Comparison of ENCODE assay signal across 21 mouse cellular contexts in genomic region chr16:5997651-5998050, GRCm38 (mm10).
DNase-seq lines count a peak whose midpoint lies in the region; ATAC-seq and TF ChIP-seq lines count a peak whose summit lies in the region.
"Had no signal": no experiment of that assay in that cellular context is flagged by ENCODE, and none has a peak within 500 bp of the region (broad histone marks: within the 10 kb centered on the region; RNA-seq: fewer than 3 reads in every experiment).

No protein-coding gene starts in this region.

- H3K4me1 ChIP-seq in kidney, adult 2 months (ENCODE audit: control insufficient read depth, insufficient read depth, low read length), result peaks cover 27% of the 10 kb centered on the region
- peaks cover 9% of the 10 kb centered on the region; the same call in 1 of the 2 replicates for H3K4me1 ChIP-seq in kidney, embryonic 16.5 days (ENCODE audit: insufficient read depth, low read length)
- no peaks in the 10 kb centered on the region; the same call in 1 of the 2 replicates for H3K4me1 ChIP-seq in kidney, postnatal 0 days (replicated peaks; ENCODE audit: insufficient read depth, low read length)
- H3K4me1 ChIP-seq in hindbrain, embryonic 13.5 days (replicated peaks), result peaks cover 23% of the 10 kb centered on the region

- 46% methylated on average over 4 of the region's 4 CpGs for WGBS in kidney, adult 2 months
- 66% methylated on average over 4 of the region's 4 CpGs for WGBS in kidney, embryonic 16.5 days
- 58% methylated on average over 4 of the region's 4 CpGs for WGBS in kidney, postnatal 0 days
- WGBS in hindbrain, embryonic 13.5 days, result 77% methylated on average over 4 of the region's 4 CpGs

- no peak overlapping the region for H3K4me2 ChIP-seq in kidney, embryonic 16.5 days (replicated peaks; ENCODE audit: low read depth, low read length)
- H3K4me2 ChIP-seq in kidney, postnatal 0 days (ENCODE audit: low read length), result no peak overlapping the region
- H3K4me2 ChIP-seq in hindbrain, embryonic 13.5 days, result no peak overlapping the region
- H3K4me2 ChIP-seq: forebrain, embryonic 13.5 days; heart, embryonic 11.5 days; heart, embryonic 15.5 days had no signal

- no peak overlapping the region; the same call in 1 of the 2 replicates for H3K27ac ChIP-seq in kidney, adult 2 months (ENCODE audit: insufficient read depth, low read depth, low read length)
- no peak overlapping the region for H3K27ac ChIP-seq in kidney, embryonic 16.5 days (ENCODE audit: low read length)
- no peak overlapping the region for H3K27ac ChIP-seq in kidney, postnatal 0 days
- no peak overlapping the region for H3K27ac ChIP-seq in hindbrain, embryonic 13.5 days
- H3K27ac ChIP-seq: embryonic facial prominence, embryonic 10.5 days; forebrain, embryonic 13.5 days; heart, adult 2 months; heart, embryonic 15.5 days; hindbrain, embryonic 10.5 days had no signal

- no peak for TF ChIP-seq POLR2A in kidney, adult 2 months (IDR thresholded peaks at IDR 0.05; ENCODE audit: low read depth, low read length)

- H3K9me3 ChIP-seq in kidney, embryonic 16.5 days (ENCODE audit: low read length), result no peaks in the 10 kb centered on the region
- no peaks in the 10 kb centered on the region for H3K9me3 ChIP-seq in kidney, postnatal 0 days (replicated peaks; ENCODE audit: low read length)
- H3K9me3 ChIP-seq in hindbrain, embryonic 13.5 days, result no peaks in the 10 kb centered on the region
- H3K9me3 ChIP-seq: embryonic facial prominence, embryonic 10.5 days; forebrain, embryonic 13.5 days; heart, embryonic 15.5 days; hindbrain, embryonic 10.5 days had no signal

- ATAC-seq in kidney, embryonic 16.5 days (ENCODE audit: low FRiP score, low TSS enrichment), result no peak
- ATAC-seq in kidney, postnatal 0 days (replicated peaks; ENCODE audit: low FRiP score, low read depth), result 0 out of 2 replicates have a peak, but pooled peaks have one; percentile 46
- ATAC-seq in hindbrain, embryonic 13.5 days (ENCODE audit: low FRiP score), result no peak
- ATAC-seq: activated CD4-positive, CD25-positive, alpha-beta regulatory T cell, adult 4 months; forebrain, embryonic 13.5 days; hindbrain, embryonic 16.5 days had no signal

- H3K36me3 ChIP-seq in kidney, adult 2 months (ENCODE audit: control insufficient read depth, insufficient read depth, low read length), result no peaks in the 10 kb centered on the region
- no peaks in the 10 kb centered on the region for H3K36me3 ChIP-seq in kidney, embryonic 16.5 days (ENCODE audit: insufficient read depth, low read length)
- no peaks in the 10 kb centered on the region for H3K36me3 ChIP-seq in kidney, postnatal 0 days (ENCODE audit: insufficient read depth, low read length)
- H3K36me3 ChIP-seq in hindbrain, embryonic 13.5 days, result no peaks in the 10 kb centered on the region
- H3K36me3 ChIP-seq: embryonic facial prominence, embryonic 10.5 days; heart, embryonic 15.5 days; hindbrain, embryonic 10.5 days had no signal

- peak; percentile 41 for DNase-seq in cerebellum, adult 9-10 months
- DNase-seq in cerebellum, adult 8-10 months, result no peak
- peak; percentile 88 for DNase-seq in kidney, adult 2 months
- DNase-seq in kidney, postnatal 0 days (ENCODE audit: low spot score), result peak; percentile 1
- DNase-seq in kidney, postnatal 36 days, result peak; percentile 60 to 82
- no peak for DNase-seq in ovary, postnatal 14 days (ENCODE audit: low spot score)
- DNase-seq: adrenal gland, postnatal 14 days; forebrain, postnatal 0 days; gastrocnemius, postnatal 14 days; heart, adult 2 months; heart, postnatal 14 days had no signal

- H3K9ac ChIP-seq in kidney, embryonic 16.5 days (replicated peaks; ENCODE audit: low read length), result no peak overlapping the region
- H3K9ac ChIP-seq in kidney, postnatal 0 days (ENCODE audit: low read depth, low read length), result no peak overlapping the region
- H3K9ac ChIP-seq in hindbrain, embryonic 13.5 days, result no peak overlapping the region
- H3K9ac ChIP-seq: forebrain, embryonic 13.5 days; forebrain, postnatal 0 days; heart, embryonic 15.5 days had no signal

- H3K4me3 ChIP-seq in kidney, adult 2 months (ENCODE audit: insufficient read depth, low read depth, low read length), result no peak overlapping the region
- no peak overlapping the region for H3K4me3 ChIP-seq in kidney, embryonic 16.5 days (ENCODE audit: low read length)
- H3K4me3 ChIP-seq in kidney, postnatal 0 days (replicated peaks; ENCODE audit: low read depth, low read length), result no peak overlapping the region
- no peak overlapping the region for H3K4me3 ChIP-seq in hindbrain, embryonic 13.5 days
- H3K4me3 ChIP-seq: embryonic facial prominence, embryonic 10.5 days; forebrain, embryonic 13.5 days; heart, adult 2 months; heart, embryonic 15.5 days; hindbrain, embryonic 10.5 days had no signal

- no peak for TF ChIP-seq CTCF in kidney, adult 2 months (conservative IDR thresholded peaks at IDR 0.05; ENCODE audit: insufficient read depth, insufficient read length, low read depth, low read length)
- no peak for TF ChIP-seq CTCF in kidney, postnatal 0 days (IDR thresholded peaks at IDR 0.05; ENCODE audit: low read depth)

- no peaks in the 10 kb centered on the region for H3K27me3 ChIP-seq in kidney, adult 2 months (replicated peaks; ENCODE audit: control insufficient read depth, insufficient read depth, low read length)
- no peaks in the 10 kb centered on the region for H3K27me3 ChIP-seq in kidney, embryonic 16.5 days (ENCODE audit: insufficient read depth, low read length)
- no peaks in the 10 kb centered on the region for H3K27me3 ChIP-seq in kidney, postnatal 0 days (ENCODE audit: insufficient read depth, low read length)
- peaks cover 16% of the 10 kb centered on the region for H3K27me3 ChIP-seq in hindbrain, embryonic 13.5 days
- H3K27me3 ChIP-seq: heart, embryonic 15.5 days; Patski had no signal

Comparison
In these comparisons a context has a peak if more than half of its experiments do, and no peak if none do; other contexts are left out.
1. DNase-seq: peak in cerebellum, adult 9-10 months (single experiment), kidney, adult 2 months (single experiment), kidney, postnatal 0 days (single experiment) and kidney, postnatal 36 days (2 of 2); none in cerebellum, adult 8-10 months (single experiment) and ovary, postnatal 14 days (single experiment).